Mouse (Mus musculus): ENCODE measurements at regions not wholly inside any gene's neighbourhood (a gene's known extent, or its start where the extent isn't known, plus 50 kb on each side); places are given as distances from the start of the nearest gene placed in this dataset.

GRCm38 (mm10) chr11:114203416-114203815, 136.6 kb upstream of the Sdk2 start:
- DNase-seq: no peak

GRCm38 (mm10) chr11:114202486-114202885, 135.6 kb upstream of the Sdk2 start:
- DNase-seq: no peak

GRCm38 (mm10) chr11:114199081-114199586, 132.3 kb upstream of the Sdk2 start:
- DNase-seq: no peak

GRCm38 (mm10) chr11:114198317-114199032, 131.6 kb upstream of the Sdk2 start:
- DNase-seq: peak; percentile 90 to 91

GRCm38 (mm10) chr11:114195291-114195690, 128.4 kb upstream of the Sdk2 start:
- no peak for DNase-seq

- DNase-seq: no peak
Observed at GRCm38 (mm10) chr11:114194055-114194706, 127.3 kb upstream of the Sdk2 start.

GRCm38 (mm10) chr11:114193018-114193417, 126.2 kb upstream of the Sdk2 start:
- DNase-seq: no peak

GRCm38 (mm10) chr11:114191661-114192060, 124.8 kb upstream of the Sdk2 start:
- DNase-seq: no peak

GRCm38 (mm10) chr11:114184970-114185882, 118.4 kb upstream of the Sdk2 start:
- no peak for DNase-seq

- DNase-seq: no peak
Observed at GRCm38 (mm10) chr11:114184431-114184830, 117.6 kb upstream of the Sdk2 start.

- no peak for DNase-seq
Observed at GRCm38 (mm10) chr11:114183231-114183630, 116.4 kb upstream of the Sdk2 start.

GRCm38 (mm10) chr11:114178746-114179472, 112.1 kb upstream of the Sdk2 start:
- DNase-seq: no peak

- no peak for DNase-seq
Observed at GRCm38 (mm10) chr11:114177789-114178188, 110.9 kb upstream of the Sdk2 start.

- no peak for DNase-seq
Observed at GRCm38 (mm10) chr11:114177281-114177680, 110.4 kb upstream of the Sdk2 start.

- no peak for DNase-seq
Observed at GRCm38 (mm10) chr11:114176671-114177212, 109.9 kb upstream of the Sdk2 start.

GRCm38 (mm10) chr11:114175437-114176131, 108.7 kb upstream of the Sdk2 start:
- no peak for DNase-seq

GRCm38 (mm10) chr11:114174871-114175270, 108.0 kb upstream of the Sdk2 start:
- DNase-seq: no peak

- no peak for DNase-seq
Observed at GRCm38 (mm10) chr11:114168231-114168661, 101.4 kb upstream of the Sdk2 start.

- DNase-seq: no peak
Observed at GRCm38 (mm10) chr11:114165656-114166362, 99.0 kb upstream of the Sdk2 start.

- DNase-seq: peak; percentile 28 to 47
Observed at GRCm38 (mm10) chr11:114152716-114153115, 85.9 kb upstream of the Sdk2 start.
